Mouse (Mus musculus): ENCODE data around the gene Ints12.
A peak's percentile ranks its signal among the peaks of the same experiment; 100 is the strongest.

Gene Ints12

GRCm38 (mm10) chr3:133091664-133092273 is at the start of gene Ints12, which contains the start of gene Gstcd:
Ints12 (plus strand) TSS chr3:133091840.
Gstcd (minus strand) TSS chr3:133092033.
- peak; percentile 97 for DNase-seq (ENCODE audit: low read depth, low spot score)

GRCm38 (mm10) chr3:133052068-133052467 is 39.6 kb upstream of the Ints12 start:
- DNase-seq (ENCODE audit: low read depth, low spot score), result no peak

DNA sequence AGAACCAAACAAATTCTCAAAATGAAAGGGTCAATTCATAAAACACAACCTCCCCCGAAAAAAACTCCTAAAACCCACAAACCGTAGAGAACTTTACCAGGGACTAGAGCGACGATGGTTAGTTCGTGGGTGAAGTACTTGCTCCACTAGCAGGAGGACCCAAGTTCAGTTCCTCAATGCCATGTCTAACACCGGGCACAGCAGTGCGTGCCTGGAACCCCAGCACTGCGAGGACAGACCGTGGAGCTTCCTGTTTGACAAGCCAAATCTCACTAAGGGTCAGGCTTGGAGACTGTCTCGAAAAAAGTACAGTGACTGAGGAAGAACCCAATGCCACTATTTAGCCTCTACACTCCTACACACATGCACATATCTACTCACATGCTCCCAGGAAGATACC is 16.1 kb upstream of the Ints12 start:
- DNase-seq (ENCODE audit: low read depth, low spot score), result no peak

- DNase-seq (ENCODE audit: low read depth, low spot score), result no peak
These were observed 8.9 kb upstream of the Ints12 start for GRCm38 (mm10) chr3:133082736-133083135.

DNA sequence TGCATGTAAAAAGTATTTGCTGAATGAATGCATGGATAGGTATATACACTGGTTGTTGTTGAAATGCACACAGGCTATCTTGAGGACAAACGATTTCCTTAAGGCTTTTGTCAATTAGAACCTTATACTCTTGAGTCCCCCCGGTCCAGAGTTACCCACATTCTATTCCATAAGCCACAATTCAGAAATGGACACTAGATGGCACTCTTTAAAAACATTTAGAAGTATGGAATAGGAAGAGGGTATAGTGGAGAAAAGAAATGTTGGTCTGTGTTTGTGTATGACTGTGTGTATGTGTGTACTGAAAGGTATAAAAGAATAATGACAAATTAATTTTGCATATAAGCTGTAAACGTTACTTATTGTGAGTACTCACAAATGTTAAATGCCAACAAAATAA is 5.8 kb upstream of the Ints12 start:
- peak; percentile 38 for DNase-seq (ENCODE audit: low read depth, low spot score)

DNA sequence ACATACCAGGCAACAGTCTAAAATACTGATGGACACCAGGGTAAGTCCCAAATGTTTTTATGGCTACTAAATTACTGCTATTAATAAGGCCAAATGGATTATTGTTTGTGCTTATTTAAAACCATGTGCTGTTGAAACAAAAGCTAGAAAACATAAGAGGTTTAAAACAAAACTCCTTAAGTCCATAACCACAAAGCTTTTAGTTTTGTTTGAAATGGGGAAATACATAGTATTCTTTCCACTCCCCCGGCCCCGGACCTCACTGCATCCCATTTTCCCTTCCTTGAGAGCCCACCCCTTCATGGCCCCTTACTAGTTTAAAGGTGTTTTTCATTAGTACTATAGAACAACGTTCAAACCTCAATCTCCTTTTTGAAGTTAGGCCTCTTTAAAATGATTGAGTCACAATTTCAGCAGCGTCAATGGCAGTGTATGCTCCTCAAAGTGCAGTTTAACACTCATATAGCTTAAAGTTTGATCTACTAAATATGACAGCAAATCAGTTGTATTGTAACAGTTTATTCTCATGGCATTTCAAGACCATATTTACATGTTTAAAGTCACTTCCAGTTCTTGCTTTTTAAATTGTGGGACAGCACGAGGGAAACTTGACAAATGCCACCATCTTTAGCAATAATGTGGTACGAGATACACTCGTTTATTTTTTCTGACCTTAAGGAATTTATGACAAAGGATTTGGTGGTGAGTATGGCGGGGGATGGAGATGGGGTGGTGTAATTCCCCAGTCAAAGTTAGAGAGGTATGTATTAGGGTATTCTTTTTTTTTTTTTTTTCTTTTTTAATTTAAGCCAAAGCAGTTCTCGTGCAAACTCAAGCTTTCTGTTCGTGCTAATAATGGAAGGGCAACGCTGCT is 1.2 kb upstream of the Ints12 start:
- DNase-seq (ENCODE audit: low read depth, low spot score), result peak; percentile 6

GRCm38 (mm10) chr3:133091121-133091663 is 448 bp upstream of the Ints12 start:
- DNase-seq (ENCODE audit: low read depth, low spot score), result no peak

GRCm38 (mm10) chr3:133092274-133092853 is 724 bp downstream of the Ints12 start:
- no peak for DNase-seq (ENCODE audit: low read depth, low spot score)

GRCm38 (mm10) chr3:133092936-133093335 is 1.3 kb downstream of the Ints12 start:
- no peak for DNase-seq (ENCODE audit: low read depth, low spot score)

GRCm38 (mm10) chr3:133094305-133094704 is 2.7 kb downstream of the Ints12 start:
- DNase-seq (ENCODE audit: low read depth, low spot score), result no peak

DNA sequence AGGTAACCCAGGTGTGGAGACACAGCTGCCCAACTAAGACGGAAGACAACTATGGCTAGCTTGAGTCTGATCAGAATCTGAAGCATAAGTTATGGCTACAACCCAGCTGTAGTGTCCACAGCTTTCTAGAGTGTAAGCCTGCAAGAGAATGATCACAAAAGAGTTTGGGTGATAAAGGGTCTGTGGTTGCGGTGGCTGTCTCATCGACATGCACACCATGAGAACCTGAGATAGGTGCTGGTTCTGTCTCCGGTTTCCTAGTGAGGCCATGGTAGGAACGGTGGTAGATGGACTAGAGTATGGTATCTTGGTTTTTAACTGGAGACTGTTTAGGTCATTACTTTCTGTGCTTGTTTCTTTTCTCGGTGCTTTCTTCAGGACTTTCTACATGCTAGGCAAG is 6.3 kb downstream of the Ints12 start:
- no peak for DNase-seq (ENCODE audit: low read depth, low spot score)

DNA sequence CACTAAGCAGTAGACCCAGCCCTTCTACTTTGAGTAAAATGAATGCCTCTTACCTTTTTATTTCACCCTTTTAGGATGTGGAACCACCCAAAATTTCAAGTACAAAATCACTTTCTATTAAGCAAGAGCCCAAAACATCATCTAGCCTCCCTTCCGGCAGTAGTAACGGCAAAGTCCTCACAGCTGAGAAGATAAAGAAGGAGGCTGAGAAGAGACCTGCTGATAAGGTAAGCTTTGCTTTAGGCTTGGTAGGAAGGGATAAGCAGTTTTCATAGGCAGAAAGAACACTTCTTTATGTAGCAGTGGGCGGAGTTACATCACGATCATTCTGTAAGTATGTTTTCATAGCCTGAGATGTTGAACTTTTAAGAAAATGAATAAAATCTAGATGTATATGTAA is 6.7 kb downstream of the Ints12 start:
- no peak for DNase-seq (ENCODE audit: low read depth, low spot score)

DNA sequence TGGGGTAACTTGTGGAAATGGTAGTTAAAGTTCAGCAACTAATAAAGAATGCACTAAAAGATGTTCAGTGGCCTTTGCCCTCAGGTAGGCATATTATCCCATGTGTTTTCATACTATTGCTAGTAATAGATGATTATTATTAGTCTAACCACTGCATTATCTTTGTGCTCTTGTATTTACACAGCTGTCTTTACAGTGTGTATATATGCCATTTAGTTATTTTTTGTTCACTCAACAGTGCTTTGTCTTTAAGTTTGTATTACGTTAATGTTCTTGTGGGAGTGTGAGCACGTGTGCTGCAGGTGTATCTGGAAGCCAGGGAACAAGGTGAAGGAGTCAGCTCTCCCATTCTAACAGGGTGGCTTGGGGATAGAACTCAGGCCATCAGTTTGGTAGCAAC is 7.3 kb downstream of the Ints12 start:
- DNase-seq (ENCODE audit: low read depth, low spot score), result no peak

DNA sequence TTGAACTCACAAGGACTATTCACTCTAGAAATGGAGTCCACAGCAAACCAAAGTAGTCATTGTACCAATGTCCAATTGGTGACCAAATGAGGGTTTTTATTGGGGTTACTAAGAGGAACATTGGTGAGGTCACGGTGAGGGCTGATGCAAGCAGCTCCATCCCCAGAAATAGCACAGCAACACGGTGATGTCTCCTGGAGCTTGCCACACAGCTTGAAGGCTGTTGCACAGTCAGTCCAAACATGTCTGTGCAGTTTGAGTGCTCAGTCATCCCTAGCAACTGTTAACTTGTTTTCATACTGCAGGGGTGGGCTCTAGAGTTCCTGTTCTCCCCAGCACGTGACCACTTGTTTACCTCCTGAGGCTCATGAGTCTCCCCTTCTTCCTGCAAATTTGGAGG is 12.1 kb downstream of the Ints12 start:
- DNase-seq (ENCODE audit: low read depth, low spot score), result no peak

DNA sequence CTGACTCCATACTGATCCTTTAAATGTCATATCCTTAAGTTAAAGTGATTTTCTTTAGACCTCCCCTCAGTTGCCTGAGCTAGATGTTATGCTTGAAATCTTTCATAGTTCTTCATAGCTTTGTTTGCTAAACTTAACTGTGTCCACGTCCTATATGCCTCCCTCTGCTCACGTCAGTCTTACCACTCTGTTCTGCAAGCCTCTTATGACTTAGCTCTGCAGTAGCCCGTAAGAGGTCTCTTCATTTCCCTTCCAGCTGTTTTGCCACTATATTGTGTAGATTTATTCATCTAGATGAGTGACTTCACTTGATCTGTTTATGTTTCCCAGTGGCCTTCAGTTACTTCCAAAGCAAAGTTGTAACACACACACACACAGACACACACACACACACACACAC is 12.8 kb downstream of the Ints12 start:
- no peak for DNase-seq (ENCODE audit: low read depth, low spot score)

GRCm38 (mm10) chr3:133108731-133109130 is 17.1 kb downstream of the Ints12 start:
- DNase-seq (ENCODE audit: low read depth, low spot score), result no peak

DNA sequence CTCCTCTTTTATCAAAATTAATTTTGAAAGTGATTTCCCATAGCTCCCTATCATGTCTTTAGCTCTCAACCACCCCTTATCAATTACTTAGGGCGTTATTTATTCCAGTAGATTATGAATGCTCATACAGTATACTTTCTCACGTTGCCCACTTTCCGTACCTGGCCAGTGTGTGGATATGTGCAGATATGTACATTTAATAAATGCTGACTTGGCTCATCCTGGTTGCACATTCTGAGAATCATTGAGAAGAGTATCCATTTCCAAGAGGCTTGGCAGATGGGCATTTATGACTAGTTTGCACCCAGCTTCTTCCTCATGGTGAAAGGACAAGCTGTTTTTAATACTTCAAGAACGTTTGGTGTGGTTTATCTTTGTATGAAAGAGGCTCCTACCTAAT is 18.2 kb downstream of the Ints12 start:
- DNase-seq (ENCODE audit: low read depth, low spot score), result no peak

DNA sequence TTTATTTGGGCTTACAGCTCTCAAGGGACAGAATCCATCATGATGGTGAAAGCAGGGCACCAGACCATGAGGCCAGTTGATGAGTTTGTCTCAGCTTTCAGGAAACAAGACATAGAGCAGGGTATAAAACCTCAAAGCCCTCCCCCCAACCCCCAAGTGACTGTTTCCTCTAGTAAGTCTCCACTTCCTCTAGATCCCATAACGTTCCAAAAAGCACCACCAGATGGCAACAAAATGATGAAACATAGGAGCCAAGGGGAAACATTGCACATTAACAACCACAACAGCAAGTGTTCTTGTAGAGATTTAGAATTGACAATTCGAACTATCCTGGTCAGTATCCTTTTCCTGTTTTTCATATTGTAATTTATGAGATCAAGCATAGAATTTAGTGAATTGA is 20.1 kb downstream of the Ints12 start:
- DNase-seq (ENCODE audit: low read depth, low spot score), result peak; percentile 47

- no peak for DNase-seq (ENCODE audit: low read depth, low spot score)
These were observed 21.6 kb downstream of the Ints12 start for GRCm38 (mm10) chr3:133113281-133113680.

DNA sequence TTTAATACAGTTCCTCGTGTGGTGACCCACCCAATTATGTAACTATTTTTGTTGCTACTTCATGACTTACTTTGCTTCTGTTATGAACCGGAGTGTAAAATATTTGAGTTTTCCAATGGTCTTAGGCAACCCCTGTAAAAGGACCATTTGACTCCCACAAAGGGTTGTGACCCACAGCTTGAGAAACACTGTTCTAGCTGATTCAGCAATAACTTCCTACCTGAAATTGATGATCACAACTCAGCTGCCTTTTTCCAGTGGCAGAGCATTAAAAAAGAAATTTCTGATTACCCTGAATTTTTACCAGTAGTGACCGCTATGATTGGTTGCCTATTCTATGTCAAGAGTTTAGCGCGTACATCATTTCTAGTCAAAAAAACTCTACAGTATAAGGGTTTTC is 39.7 kb downstream of the Ints12 start:
- no peak for DNase-seq (ENCODE audit: low read depth, low spot score)

DNA sequence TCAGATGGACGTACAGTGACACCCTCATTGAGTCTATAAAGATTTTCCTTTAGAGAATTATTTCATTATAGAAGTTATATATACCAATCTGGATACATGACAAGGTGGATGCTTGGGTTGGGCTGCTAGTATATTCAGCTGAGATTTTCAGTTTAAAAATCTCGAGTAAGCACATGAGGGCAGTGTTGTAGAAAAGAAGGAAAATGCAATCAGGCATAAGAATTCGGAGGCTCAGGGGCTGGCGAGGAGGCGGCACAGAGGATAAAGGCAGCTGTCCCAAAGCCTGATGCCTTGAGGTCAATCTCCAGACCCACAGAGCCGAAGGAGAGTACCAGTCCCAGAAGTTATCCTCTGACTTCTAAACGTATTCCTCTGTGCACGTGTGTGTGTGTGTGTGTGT is 41.0 kb downstream of the Ints12 start:
- DNase-seq (ENCODE audit: low read depth, low spot score), result no peak

DNA sequence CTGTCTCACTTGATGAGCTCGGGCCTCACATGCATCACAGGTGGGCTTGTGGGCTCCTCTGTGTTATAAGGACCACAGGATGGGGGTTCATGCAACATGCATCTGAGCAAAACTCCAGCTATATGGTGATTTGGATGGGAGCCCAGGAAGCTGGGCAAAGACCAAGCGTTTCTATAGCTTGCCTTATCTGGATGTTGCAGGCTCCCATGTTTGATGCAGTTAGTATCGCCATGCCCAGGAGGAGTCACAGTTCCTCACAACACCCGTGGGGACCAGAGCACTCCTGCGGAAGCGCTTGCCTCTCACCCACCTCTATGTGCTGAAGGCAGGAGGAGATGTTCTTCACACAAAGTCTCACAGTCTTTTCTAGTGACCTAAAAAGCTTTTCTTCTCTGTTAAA is 50.2 kb downstream of the Ints12 start:
- no peak for DNase-seq (ENCODE audit: low read depth, low spot score)

All from mesoderm, embryonic 11.5 days (tissue).